Mouse (Mus musculus) fat pad, adult 2 months (tissue): ENCODE measurements around the gene Cux1.
"Not testable (repeated sequence)": the region's sequence is repeated elsewhere in the genome, so short reads cannot be mapped to it uniquely, and the experiment has no call there.

ENCODE experiments used
- DNase-seq: peaks from one replicate; pipeline ENCODE4 v3.0.0-alpha.2; 2011; ENCODE audit warnings: low read depth, low spot score; ENCODE audit errors: extremely low read depth

The Cux1 gene

DNA sequence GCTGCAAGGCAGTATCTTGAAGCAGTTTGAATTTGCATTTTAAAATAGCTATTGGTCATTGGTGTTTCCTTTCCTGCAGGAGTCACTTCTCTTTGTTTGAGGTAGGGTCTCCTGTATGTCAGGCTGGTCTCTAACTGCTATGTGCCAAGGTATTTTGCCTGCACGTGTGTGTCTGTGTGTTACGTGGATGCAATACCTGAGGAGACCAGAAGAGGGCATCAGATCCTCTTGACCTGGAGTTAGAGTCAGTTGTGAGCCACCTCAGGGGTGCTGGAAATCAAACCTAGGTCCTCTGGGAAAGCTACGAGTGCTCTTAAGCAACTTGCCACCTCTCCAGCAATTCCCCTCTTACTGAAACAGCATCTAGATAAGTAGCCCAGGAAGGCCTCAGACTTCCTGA is 352.1 kb downstream of the Cux1 start:
- no peak for DNase-seq

DNA sequence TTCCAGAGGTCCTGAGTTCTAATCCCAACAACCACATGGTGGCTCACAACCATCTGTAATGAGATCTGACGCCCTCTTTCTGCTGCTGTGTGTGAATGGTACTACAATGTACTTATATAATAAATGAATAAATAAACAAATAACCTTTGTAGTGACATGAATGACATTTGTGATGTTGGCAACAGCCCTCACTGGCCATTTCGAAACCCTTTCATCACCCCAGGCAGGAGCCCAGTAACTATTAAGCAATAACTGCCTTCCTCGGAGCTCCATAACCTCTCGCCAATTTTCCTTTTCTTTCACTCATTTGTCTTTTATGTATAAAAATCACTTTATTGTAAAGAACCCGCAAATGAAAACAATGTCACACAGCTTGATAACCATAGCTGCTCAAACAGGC is 353.6 kb downstream of the Cux1 start:
- no peak for DNase-seq

DNA sequence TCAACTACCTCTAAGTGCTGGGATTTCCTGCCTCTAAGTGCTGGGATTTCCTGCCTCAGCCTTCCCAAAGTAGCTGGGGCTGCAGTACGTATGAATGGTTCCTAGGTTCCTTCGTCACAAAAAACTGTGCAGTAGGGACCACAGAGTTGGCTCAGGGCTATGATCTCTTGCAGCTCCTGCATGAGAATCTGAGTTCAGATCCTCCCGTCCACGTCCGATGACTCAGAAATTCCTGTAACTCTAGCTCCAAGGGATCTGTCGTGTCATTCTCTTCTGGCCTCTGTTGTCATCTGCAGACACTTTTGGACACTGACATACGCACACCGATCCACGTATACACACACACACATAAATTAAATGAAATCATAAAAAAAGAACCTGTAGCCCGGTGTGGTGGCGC is 354.6 kb downstream of the Cux1 start:
- no peak for DNase-seq

DNA sequence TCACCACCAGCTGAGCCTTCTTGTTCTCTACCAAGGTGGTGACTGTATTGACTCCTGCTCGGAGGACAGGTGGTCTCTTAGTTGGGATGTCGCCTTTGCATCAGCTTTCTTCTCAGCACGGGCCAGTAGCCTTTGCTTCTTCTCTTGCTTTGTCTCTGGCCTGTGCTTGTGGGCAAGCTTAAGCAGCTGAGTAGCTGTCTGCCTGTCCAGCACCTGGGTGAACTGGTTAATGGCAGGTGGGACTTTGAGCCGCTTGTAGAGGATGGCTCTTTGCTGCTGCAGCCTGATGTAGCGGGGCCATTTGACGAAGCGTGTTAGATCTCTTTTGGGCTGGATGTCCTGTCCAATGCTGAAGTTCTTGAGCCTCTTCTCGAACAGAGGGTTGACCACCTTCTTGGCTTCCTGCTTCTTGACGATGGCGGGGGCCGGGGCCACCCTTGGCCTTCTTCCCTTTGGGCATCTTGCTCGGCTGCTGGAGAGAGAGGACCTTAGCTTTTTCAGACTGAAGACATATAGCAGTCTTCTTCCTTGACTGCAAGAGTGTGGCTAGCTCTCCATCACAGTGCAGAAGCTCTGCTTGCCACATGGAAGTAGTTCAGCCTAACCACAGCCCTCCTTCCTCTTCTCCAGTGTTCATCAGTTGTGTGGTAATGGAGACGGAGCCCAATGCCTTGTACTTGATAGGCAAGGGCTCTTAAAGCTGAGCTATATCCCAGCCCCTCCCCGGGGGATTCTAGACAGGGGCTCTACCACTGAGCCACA is 355.8 kb downstream of the Cux1 start:
- DNase-seq: not testable (repeated sequence)

DNA sequence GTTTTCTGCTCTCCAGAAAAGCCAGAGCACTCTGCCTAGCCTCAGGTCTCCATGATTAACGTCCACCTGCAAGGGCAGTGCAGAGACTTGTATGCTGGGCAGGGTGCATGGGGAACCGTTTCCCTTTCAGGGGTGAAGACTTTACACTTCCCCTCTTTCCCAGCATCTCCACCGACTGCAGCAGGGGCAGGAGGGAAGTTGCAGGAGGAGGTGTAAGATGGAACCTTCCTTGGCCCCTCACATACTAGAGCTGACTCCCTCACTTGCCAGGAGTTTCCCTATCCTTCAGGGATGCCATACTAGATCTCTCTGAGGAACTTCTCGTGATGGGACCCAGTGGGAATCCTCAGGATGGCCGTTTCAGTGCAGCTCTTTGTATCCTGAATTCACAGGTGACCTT is 356.7 kb downstream of the Cux1 start:
- no peak for DNase-seq

DNA sequence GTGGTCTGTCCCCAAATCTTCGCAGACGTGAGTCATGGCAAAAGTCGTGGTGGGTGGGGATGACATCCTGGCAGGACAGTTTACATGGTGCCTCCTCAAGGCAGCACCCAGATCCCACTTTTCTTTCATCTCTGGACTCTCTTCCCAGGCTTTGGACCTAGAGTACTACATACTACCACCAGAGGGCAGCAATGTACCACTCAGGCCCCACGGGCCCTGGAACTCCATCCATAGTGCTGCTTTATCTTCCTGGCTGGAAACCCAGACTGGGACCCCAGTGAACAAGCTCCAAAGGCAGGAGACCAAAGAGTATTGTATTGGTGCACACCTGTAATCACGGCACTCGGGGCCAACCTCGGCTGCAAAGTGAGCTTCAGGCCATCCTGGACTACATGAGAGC is 365.5 kb downstream of the Cux1 start:
- no peak for DNase-seq

DNA sequence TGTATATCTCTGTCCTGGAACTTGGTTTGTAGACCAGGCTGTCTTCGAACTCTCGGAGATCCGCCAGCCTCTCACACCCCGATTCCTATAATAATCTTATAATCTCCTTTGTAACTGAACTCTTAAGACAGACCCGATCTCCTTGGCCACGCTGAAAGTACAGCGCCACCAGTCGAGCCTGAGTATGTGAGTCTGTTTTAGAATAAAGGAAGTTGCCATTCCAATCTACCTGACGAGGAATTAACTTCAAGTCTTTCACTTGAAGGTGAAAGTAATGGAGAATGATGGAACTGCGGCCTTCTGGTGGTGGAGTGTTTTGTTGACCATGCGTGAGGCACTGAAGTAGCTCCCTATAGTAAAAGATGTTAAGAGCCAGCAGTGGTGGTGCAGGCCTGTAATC is 367.8 kb downstream of the Cux1 start:
- DNase-seq: no peak

DNA sequence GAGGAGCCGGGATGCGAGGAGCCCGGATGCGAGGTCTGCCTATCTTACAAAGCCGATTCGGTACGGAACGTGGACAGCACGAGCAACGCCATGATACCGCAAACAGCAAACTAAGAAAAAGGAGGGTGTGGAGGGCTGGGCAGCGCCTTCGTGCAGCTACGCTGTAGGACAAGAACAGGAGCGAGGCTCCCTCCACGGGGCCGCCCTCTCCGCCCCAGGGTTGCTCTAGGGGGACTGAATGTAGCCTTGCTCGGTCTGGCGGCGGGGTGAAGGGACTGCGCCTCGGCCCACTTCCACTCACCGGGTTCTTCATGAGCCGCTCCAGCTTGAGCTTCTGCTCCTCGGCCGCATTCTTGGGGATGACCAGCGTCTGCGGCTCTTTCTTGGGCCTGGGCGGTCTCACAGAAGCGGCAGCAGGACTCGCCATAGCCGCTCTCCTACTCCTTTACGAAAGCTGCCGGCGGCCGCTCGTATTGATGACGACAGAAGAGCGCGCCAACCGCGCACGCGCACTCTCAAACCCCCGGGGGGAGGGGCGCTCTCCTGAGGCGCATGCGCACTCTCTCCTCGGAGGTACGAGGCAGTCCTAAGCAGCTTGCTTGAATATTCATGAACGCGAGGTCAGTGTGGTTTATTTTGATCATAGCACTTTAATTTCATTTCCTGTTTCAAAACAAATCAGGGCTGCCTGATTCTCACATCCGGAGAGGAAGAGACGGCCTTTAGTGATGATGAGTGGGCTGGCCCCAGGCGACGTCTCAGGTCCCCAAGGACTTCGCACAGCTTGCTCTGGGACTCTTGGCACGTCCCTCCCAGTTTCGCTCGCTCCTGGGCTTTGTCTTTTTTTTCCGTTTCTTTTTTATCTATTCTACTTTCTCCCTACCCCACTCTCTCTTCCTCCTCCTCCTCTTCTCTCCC is 368.6 kb downstream of the Cux1 start, which contains the start of gene Prkrip1:
Gene Prkrip1 (minus strand): TSS at position 490 of the 918 bp plus-strand sequence.
- peak; percentile 46 for DNase-seq
